Mouse (Mus musculus): ENCODE data around the gene Trit1.

The Trit1 gene

DNA sequence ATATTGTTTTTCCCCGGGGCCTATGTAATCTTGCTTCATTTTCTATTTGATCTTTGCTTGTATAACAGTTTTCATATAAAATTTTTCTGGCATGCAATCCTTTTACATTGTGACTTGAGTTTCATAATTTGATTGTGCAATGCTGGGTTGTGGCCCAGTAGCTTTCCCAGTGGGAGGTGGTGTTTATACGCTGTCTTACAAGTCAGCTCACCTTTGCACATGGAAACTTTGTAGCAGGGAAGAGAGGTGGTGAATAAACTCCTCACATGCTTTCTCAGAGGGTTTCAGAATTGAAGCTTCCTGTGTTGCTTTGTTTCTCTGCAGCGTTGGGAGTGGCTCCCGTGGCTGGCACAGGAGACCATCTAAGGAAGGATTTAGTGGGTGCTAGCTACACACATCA, 28.4 kb downstream of the Trit1 start:
- DNase-seq (ENCODE audit: extremely low spot score), result no peak

DNA sequence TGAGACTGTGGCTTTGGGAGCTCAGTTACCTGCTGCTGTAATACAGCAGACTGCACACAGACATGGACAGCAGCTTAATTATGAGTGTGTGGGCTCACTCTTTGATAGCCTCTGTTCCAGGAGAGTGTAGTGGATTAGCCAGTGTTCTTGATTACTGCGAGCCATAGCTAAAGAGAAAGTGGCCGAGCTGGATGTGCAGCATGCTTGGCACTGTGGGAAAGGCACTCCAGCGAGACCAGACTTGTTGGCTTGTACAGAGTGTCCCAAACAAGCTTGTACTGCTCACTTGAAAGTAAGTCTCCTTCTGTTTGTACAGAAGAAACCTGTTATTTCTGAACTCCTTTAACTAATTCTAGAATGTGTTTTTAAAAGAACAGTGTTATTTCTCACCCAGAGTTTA, 29.9 kb downstream of the Trit1 start:
- DNase-seq (ENCODE audit: extremely low spot score), result no peak

DNA sequence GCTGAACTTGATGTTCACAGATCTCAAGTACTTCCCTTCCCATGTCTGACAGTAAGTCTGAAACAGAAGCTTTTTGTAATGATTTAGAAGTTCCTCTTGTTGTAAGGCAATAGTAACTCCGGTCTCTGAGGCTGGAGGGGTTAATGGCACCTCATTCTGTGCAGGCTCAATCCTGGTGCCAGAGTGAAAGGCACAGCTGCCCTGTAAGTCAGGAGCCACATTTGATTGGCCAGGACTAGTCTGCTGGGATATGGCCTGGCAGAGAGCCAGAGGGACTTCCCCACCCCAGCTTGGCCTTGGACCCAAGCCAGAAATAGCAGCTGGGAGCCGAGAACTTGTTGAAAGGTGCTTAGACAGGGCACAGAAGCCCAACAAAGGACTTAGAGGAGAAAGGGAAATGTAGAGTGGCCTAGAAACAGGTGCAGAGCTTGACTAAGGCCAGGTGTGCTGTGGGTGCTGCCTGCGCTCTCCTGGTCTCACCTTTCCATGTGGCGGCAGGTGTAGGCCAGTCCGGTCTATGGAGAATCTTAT, 34.3 kb downstream of the Trit1 start:
- DNase-seq (ENCODE audit: extremely low spot score), result no peak

DNA sequence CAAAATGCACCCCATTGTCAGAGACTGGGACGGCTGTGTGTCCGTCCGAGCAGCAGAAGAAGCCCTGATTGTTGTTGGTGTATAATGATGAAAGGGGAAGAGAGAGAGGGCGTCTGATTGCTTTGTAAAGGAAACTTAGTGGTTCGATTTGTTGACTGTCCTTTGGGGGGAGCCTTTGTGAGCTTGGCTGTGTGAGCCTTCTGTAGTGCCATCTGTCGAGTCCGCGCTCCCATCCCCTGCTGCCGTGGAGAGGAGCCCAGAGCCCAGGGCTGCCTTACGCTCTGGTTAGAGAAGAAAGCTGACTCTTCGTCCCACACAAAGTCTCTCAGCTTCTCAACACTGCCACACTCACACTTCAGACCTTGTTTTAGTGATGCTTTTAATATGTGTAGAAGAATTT, 36.8 kb downstream of the Trit1 start:
- no peak for DNase-seq (ENCODE audit: extremely low spot score)

DNA sequence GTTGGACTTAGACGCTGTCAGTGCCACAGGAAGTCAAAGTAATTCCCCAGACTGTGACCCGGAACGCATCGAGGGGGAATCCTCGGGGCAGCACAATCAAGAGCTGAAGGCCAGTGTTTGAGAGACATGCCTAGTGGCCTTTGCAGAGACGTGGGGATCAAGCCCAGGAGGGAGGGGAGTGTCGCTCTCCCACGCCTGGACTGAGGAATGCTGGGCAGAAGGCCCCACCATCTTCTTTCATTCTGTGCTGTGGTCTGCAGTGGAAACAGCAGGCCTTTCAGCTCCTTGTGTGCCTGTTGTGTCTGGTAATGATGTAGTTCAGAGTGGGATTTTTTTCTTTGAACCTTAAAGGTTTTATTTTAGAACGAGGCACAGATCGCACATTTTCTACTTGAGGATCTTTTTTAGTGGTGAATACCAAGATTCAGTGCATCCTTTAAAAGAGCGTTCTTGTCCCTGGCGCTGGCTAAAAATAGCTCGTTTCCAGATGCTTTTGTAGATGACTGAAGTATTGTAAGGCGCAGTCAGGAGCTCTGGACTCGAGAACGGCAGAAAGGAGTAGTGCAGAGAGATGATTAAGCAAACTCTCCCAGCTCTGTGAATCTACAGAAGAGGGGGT, 37.9 kb downstream of the Trit1 start:
- no peak for DNase-seq (ENCODE audit: extremely low spot score)

DNA sequence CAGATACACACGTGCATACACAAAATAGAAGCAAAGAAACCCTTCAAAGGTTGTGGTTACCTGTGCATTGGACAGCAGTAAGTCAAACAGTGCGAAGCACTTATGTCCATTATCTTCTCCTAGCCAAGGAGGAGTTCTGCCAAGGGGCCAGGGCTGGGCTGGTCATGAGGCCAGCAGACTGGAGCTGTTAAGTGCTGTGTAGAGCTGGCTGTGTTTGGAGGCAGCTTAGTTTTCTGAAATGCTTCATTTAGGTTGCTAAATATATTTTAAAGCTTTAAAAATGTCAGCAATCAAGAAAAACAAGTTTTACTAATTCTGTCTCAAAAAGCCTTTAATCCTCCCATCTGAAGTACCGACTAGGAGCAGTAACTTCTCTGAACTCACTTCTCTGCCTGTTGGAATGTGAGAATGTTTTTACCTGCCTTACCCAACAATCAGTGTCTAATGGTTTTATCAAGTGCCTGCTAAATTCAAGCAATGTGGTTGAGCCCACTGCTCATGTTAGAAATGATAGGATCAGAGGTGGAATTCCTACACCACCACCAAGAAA, 40.2 kb downstream of the Trit1 start:
- no peak for DNase-seq (ENCODE audit: extremely low spot score)

DNA sequence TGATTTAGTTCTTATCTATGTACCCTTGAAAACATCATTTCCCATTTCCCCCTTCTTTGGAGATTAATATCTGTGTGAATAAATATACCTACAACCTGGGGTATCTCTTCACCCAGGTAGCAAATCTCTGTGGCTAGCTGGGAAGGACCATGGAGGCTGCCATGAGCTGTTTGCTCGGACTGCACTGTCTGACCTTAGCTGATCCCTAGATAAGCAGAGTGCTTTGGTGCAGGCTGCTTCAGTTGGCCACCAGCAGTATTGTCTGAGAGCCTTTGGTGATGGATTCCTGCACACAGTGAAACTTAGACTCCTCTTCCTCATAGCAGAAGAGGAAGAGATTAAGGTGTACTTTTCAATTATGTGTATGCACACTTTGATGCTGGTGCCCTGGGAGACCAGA, 41.6 kb downstream of the Trit1 start:
- DNase-seq (ENCODE audit: extremely low spot score), result no peak

DNA sequence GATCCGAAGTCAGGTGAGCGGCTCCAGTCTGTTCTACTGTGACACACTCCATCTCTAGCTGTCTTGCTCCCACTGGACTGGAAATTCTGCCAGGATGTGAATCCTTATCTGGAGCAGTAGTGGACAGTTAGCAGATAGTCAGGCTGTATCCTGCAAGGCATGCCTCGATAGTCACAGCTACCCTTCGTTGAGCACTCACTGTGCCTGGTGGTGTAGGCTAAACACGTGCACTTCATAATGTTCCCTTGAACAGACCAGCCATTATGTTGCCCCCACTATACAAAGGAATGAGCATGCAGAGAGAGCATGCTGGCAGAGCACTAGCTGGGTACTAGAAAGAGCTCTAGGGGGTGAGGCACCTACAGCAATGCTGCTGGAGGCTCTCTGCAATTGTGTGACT, 45.3 kb downstream of the Trit1 start:
- no peak for DNase-seq (ENCODE audit: extremely low spot score)

DNA sequence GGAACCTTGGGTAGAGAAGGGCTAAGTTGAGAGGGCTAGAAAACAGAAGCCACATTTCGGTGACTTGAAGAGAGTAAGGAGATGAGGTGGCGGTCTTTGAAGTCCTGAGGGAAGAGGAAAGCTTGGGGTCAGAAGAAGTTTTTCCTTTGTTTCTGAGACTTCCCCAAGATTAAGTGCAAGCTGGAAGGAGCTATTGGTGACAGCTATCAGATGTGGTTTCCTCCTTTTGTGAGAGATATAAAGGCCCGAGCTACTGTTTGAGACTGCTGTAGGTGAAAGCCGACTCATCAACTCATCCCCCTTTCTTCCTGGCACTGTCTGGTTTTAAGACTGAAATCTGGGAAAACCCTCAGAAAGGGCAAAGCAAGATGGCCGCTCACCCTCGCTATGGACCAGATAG, 52.2 kb downstream of the Trit1 start:
- no peak for DNase-seq (ENCODE audit: extremely low spot score)

DNA sequence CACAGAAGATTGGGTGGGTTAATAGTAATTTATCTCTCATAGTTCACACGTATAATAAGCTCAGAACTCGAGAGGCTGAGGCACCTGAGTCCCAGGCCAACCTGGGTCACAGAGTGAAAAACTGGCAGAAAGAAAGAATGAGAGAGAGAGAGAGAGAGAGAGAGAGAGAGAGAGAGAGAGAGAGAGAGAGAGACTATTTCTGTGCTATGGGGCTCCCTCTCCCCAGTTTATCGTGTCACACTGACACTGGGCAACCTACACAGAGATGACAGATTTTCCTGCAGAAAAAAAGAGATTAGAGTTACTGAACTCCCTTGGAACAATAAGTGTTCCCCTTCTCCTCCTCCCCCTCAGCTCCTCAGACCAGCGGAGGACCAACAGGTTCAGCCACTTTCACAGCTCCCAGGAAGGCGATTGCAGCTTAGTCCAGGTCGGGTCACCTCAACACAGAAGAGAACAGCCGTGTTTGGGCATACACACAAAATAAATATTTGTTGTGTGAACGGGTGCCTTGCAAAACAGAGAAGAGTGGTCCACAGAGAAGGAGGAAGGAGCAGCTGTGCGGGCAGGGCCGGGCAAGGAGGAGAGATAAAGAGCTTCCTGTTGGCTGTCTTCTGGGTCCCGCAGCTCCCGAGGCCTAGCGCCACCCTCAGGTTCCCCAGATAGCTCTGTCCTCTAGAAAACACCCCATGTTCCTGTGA, 55.0 kb downstream of the Trit1 start:
- DNase-seq (ENCODE audit: extremely low spot score), result peak; percentile 51

DNA sequence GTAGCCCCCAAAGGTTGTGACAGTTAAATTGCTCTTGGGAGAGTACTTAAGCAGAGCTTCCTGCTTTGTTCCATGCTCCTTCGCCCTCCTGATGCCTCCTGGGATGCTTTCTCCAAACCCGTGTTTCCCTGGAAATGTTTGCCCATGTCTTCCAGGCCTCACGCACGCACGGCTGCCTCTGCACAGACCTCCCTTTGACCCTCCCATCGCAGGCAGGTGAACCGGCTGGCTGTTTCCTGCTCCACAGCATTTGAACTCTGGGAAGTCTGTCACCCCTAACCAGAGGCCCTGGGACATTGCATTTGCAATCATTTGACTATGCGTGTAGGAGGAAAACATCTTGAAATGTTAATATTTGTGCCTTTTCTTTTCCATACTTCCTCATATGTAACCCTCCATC, 60.5 kb downstream of the Trit1 start:
- DNase-seq (ENCODE audit: extremely low spot score), result no peak

DNA sequence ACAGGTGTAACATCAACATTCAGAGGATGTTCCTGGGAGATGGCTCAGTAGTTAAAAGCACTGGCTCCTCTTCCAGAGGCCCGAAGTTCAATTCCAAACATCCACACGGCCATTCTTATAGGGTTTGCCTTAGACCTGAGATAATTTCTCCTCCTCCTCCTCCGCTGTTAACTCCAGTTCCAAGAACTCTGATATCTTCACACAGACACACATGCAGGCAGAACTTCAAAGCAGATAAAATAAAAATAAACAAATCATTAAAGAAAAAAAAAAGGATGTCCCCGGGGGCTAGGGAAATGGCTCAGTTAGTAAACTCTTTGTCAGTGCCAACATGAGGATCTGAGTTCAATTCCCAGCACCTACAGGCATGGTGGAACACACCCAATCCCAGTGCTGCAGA, 61.8 kb downstream of the Trit1 start:
- DNase-seq (ENCODE audit: extremely low spot score), result no peak

DNA sequence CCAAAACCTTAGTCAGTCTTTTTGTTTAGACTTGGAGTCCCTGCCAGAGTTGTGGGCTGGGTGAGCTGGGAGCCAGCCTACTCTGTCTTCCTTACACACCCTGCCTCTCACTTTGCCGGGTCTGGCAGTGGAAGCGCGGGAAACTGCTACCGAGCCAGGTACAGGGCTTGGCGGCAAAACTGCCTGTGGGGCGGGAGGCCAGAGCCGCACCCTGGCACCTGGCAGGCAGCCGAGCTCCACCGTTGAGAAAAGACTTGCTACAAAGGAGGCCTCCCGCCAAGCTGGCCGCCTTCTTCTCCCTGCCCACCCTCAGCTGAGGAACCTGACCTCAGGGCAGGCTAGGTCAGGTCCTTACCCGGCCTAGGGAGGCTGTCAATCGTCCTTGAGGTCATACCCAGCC, 64.4 kb downstream of the Trit1 start:
- DNase-seq (ENCODE audit: extremely low spot score), result no peak

DNA sequence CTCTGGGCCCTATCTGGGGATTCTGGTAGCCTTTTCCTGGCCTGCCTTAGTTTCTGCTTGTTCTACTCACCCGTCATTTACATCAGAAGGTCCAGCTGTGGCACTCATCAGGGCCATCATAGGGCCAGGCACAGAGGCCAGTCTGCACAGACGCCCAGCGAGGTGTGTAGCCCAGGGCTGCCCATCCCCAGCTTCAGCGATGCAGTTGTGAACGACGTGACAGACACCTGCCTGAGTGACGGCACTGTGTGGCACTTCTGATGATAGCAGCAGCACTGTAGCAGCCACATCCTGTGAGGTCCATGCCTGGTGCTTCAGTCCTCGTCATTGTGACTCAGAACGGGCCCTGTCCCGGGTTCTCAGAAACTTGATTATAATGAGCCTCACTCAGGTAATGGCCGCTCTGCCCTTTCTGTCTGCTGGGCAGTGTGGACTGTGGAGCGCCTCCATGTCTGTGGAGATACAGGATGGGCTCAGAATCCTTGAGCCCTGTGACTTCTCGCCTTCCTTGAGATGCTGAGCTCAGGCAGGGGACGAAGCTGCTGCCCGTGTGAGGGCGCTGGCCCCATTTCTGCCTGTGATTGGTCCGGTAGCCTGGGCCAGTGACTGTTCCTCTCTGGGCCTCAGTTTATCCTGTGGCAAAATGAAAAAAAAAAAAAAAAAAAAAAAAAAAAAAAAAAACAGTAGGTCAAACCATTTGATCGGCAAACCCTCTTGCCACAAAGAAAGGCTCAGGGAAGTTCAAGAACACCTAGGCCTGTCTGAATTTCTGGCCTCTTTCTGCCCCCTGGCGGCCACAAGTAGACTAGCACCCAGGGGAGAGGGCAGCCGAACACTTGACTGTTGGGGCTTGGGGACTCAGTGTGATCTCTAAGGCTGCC, 66.1 kb downstream of the Trit1 start:
- peak; percentile 52 for DNase-seq (ENCODE audit: extremely low spot score)

DNA sequence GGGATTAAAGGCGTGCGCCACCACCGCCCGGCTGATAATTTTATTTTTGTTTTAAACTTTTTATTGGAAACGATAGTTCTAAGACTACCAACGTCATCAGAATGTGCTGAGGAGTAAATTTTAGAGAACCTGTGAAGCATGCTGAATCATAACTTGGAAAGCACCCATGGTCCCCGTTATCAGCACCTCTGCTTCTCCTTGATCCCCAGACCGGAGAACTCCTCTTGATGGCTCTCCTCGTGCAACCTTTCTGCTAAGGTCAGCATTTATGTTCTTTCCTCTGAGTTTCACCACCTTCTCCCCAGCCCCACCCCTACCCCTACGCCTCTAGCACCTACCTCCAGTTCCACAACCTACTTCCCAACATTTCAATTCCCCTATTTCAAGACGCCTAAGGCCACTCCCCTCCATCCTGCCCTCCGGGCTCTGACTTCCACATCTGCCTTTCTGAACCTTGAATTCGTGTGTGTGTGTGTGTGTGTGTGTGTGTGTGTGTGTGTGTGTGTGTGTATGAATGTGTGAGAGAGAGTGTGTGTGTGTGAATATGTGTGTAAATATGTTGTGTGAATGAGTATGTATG, 67.0 kb downstream of the Trit1 start:
- DNase-seq (ENCODE audit: extremely low spot score), result no peak

DNA sequence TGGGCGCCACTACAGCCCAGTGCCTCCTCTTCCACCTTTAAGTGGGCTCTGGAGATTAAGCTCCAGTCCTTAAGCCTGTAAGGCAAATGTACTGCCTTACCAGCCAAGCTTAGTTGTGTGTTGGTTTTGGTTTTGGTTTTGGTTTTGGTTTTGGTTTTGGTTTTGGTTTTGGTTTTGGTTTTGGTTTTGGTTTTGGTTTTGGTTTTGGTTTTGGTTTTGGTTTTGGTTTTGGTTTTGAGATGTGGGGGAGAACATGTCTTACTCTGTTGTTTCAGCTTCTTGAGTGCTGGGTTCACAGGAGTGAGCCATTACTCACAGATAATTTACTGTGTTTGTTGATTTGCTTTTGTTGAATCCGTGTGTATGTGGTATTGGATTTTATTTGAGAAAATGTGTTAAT, 68.9 kb downstream of the Trit1 start:
- DNase-seq (ENCODE audit: extremely low spot score), result no peak

DNA sequence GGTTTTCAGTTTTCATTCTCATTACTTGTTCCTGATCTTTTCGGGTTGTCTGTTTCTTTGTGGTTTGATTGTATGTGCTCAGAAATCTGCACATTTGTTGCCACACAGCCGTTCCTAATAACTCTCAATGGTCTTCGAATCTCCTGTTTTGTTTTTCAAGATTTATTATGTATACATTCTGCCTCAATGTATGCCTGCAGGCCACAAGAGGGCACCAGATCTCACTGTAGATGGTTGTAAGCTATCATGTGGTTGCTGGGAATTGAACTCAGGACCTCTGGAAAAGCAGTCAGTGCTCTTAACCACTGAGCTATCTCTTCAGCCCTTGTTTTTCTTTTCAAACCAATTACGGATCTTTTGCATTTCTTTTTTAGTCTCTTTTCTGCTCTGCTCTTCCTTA, 70.0 kb downstream of the Trit1 start:
- DNase-seq (ENCODE audit: extremely low spot score), result no peak

DNA sequence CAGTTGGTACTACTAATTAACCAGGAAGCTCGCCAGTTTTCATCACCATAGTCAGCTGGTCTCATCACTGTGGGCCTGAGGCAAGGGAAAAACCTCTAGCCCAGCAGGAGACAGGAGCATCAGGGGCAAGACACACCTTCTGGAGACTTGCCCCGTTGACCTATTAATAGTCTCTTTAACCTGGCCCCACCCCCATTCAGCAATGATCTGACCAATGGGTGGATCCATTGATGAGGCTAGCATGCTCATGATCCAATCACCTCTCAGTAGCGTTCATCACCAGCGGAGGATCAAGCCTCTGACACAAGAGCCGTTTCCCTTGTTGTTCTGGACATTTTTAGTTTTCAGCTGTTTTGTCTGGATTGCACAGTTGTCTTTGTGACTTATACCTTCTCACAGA, 76.2 kb downstream of the Trit1 start:
- DNase-seq (ENCODE audit: extremely low spot score), result no peak

DNA sequence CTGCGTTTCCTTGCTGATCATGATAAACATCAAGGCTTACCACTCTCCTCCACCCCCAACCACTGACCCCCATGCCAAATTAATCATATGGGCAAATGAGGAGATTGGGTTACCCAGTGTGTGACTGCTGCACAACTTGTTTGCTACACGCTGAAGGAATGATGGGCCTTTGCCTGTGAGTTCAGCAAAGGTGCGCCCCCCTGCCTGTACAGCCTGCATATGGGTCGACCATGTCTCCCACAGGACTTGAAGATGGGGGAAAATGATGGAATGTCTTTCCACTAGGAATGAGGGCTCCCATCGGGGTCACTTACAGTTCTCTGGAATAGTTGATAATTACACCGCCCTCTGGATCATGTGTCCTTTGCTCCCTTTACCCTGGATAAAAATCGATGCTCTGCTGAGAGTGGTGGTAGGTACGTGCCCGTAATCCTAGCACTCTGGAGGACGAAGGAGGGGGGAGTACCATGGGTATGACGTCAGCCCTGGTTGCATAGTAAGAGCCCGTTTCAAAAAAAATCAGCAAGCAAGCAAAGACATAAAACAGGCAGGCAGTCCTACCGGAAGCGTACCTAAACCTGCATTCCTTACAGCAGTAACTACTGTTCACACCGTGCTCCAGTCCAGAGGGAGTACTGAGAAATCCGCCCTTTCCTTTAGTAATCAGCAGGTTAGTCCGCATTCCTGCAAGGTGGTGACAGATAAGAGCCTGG, 76.8 kb downstream of the Trit1 start:
- DNase-seq (ENCODE audit: extremely low spot score), result peak; percentile 14

DNA sequence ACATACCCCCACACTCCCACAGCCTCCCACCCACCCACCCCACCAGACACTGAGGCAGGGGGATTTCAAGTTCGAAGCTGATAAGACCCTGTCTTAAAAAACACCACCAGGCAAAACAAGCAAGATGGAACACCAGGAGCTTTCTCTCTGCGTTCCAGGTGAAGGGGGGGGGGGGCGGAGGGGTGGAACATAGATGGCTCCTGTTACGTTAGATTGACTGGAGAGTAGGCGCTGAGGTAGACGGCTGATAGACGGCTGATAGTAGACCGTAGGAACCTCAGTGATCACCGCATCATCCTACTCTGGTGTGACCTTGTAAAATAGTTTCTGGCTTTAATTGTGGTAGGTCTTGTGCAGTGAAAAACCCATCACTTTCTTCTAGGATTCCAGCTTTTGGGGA, 77.5 kb downstream of the Trit1 start:
- DNase-seq (ENCODE audit: extremely low spot score), result no peak
